8 mouse cellular contexts compared by ENCODE assay signal in the genomic region with DNA sequence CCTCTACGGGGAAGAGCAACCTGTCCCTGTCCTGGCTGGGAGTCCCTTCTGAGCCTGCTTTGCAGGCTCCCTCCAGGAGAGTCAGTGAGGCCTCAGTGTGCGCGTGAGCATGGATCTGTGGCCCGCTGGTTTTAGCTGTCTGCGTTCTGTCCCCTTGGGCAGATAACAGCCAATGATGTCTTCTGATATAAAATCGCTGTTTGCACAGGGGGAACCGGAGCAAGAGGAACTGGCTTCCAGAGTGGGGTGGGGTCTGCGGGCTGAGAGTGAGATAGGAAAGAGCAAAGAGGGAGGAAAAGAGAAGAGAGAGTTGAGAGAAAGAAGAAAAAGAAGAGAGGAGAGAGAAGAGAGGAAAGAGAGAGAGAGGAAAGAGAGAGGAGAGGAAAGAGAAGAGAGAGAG. TPM values are rescaled to one million over a fixed set of nuclear protein-coding genes. Genes with fewer than 3 reads are reported as not detected.
DNase-seq lines count a peak whose midpoint lies in the region; ATAC-seq and TF ChIP-seq lines count a peak whose summit lies in the region.

No protein-coding gene starts in this region.

- peaks cover 18% of the 10 kb centered on the region for H3K4me1 ChIP-seq in heart, embryonic 10.5 days
- peaks cover 0 to 5% of the 10 kb centered on the region in 2 experiments; a peak in 1 of 4 replicates for H3K4me1 ChIP-seq in ES-E14 (ENCODE audit: control insufficient read depth in 2 of 2, insufficient read depth in 2 of 2, low read length in 2 of 2, poor library complexity in 1 of 2)
- peaks cover 9% of the 10 kb centered on the region for H3K4me1 ChIP-seq in embryonic facial prominence, embryonic 15.5 days
- peaks cover 3% of the 10 kb centered on the region for H3K4me1 ChIP-seq in limb, embryonic 14.5 days (ENCODE audit: control insufficient read depth, insufficient read depth, low read length)

- WGBS in heart, embryonic 10.5 days = 23% methylated on average over 8 of the region's 8 CpGs
- WGBS in embryonic facial prominence, embryonic 15.5 days = 25% methylated on average over 8 of the region's 8 CpGs
- WGBS in limb, embryonic 14.5 days = 26% methylated on average over 8 of the region's 8 CpGs

- no peak for DNase-seq in heart, embryonic 10.5 days (ENCODE audit: low spot score)
- DNase-seq in heart, postnatal 4 days = no peak
- no peak for DNase-seq in ES-E14 (ENCODE audit: low read depth, low spot score)
- no peak for DNase-seq in limb, embryonic 14.5 days (ENCODE audit: low spot score)
- peak; percentile 8 for DNase-seq in retina, embryonic 14.5 days (ENCODE audit: low spot score)
- DNase-seq in ovary, postnatal 14 days (ENCODE audit: low spot score) = no peak
- DNase-seq in gastrocnemius, postnatal 14 days = no peak

- H3K9me3 ChIP-seq in heart, embryonic 10.5 days = peaks cover 3% of the 10 kb centered on the region; the same call in 1 of the 2 replicates
- no peaks in the 10 kb centered on the region for H3K9me3 ChIP-seq in ES-E14 (ENCODE audit: control insufficient read depth, insufficient read depth, low read depth, low read length)
- no peaks in the 10 kb centered on the region for H3K9me3 ChIP-seq in embryonic facial prominence, embryonic 15.5 days (replicated peaks)
- H3K9me3 ChIP-seq in limb, embryonic 14.5 days (ENCODE audit: control insufficient read depth, low read length) = no peaks in the 10 kb centered on the region

- TF ChIP-seq POLR2A in limb, embryonic 14.5 days (IDR thresholded peaks at IDR 0.05; ENCODE audit: borderline replicate concordance, extremely low read depth, insufficient read depth, insufficient read length) = no peak

- no peak overlapping the region for H3K9ac ChIP-seq in ES-E14 (ENCODE audit: insufficient read depth, low read depth, low read length, poor library complexity, severe bottlenecking)
- H3K9ac ChIP-seq in embryonic facial prominence, embryonic 15.5 days = 0 out of 2 replicates have a peak overlapping the region, but pooled peaks have one; percentile 62
- peak overlapping the region; percentile 78 for H3K9ac ChIP-seq in limb, embryonic 14.5 days (ENCODE audit: low read depth, low read length, severe bottlenecking)

- no peaks in the 10 kb centered on the region for H3K27me3 ChIP-seq in heart, embryonic 10.5 days (ENCODE audit: insufficient read depth, poor library complexity, severe bottlenecking)
- no peaks in the 10 kb centered on the region for H3K27me3 ChIP-seq in embryonic facial prominence, embryonic 15.5 days
- no peaks in the 10 kb centered on the region for H3K27me3 ChIP-seq in limb, embryonic 14.5 days (ENCODE audit: control insufficient read depth, insufficient read depth, low read length)

- in situ Hi-C loops in ES-E14 (cut with MboI; ENCODE audit: low sequenced_read_pairs in 2 of 2, unreplicated experiment in 2 of 2) = loop anchor here in 1 of 2 experiments (10.0 kb wide), 1 partner anchor 398 kb away; no protein-coding TSS in a partner anchor

- H3K4me3 ChIP-seq in heart, embryonic 10.5 days = peak overlapping the region; percentile 96
- H3K4me3 ChIP-seq in ES-E14 (ENCODE audit: insufficient read depth in 1 of 2, low read depth in 1 of 2, low read length in 2 of 2, poor library complexity in 1 of 2, severe bottlenecking in 1 of 2) = peak overlapping the region; percentile 67 to 73; a peak in 3 of 4 replicates
- H3K4me3 ChIP-seq in embryonic facial prominence, embryonic 15.5 days (replicated peaks) = peak overlapping the region; percentile 87
- H3K4me3 ChIP-seq in limb, embryonic 14.5 days (replicated peaks; ENCODE audit: low read length) = peak overlapping the region; percentile 80

- H3K36me3 ChIP-seq in heart, embryonic 10.5 days = peaks cover 21% of the 10 kb centered on the region
- H3K36me3 ChIP-seq in ES-E14 (ENCODE audit: control insufficient read depth, insufficient read depth, low read length, poor library complexity, severe bottlenecking) = peaks cover 2% of the 10 kb centered on the region; the same call in 1 of the 2 replicates
- peaks cover 18% of the 10 kb centered on the region for H3K36me3 ChIP-seq in embryonic facial prominence, embryonic 15.5 days
- peaks cover 17% of the 10 kb centered on the region for H3K36me3 ChIP-seq in limb, embryonic 14.5 days (ENCODE audit: control insufficient read depth, insufficient read depth, low read length)

- H3K4me2 ChIP-seq in embryonic facial prominence, embryonic 15.5 days (replicated peaks) = peak overlapping the region; percentile 94
- H3K4me2 ChIP-seq in limb, embryonic 14.5 days (replicated peaks; ENCODE audit: low read depth, low read length, severe bottlenecking) = peak overlapping the region; percentile 95

- peak overlapping the region; percentile 90 for H3K27ac ChIP-seq in heart, embryonic 10.5 days
- no peak overlapping the region for H3K27ac ChIP-seq in ES-E14 (ENCODE audit: insufficient read depth, low read depth, low read length, poor library complexity, severe bottlenecking)
- H3K27ac ChIP-seq in embryonic facial prominence, embryonic 15.5 days (replicated peaks) = peak overlapping the region; percentile 83; the same call in 1 of the 2 replicates
- no peak overlapping the region for H3K27ac ChIP-seq in limb, embryonic 14.5 days (replicated peaks; ENCODE audit: low read depth, low read length)

- intact Hi-C loops in gastrocnemius, postnatal 14 days (cut with DNase I; ENCODE audit: low total_unique reads) = loop anchor here (10.0 kb wide), 1 partner anchor 228 kb away; a partner anchor contains a TSS

- ATAC-seq in embryonic facial prominence, embryonic 15.5 days (ENCODE audit: insufficient number of reproducible peaks, low FRiP score, low TSS enrichment, low read depth) = no peak
- ATAC-seq in limb, embryonic 14.5 days (ENCODE audit: low FRiP score, low read depth) = no peak

TF ChIP-seq in ES-E14, 5 proteins besides CTCF, POLR2A, EP300 and RAD21:
- TF ChIP-seq CHD2 (IDR thresholded peaks at IDR 0.05; ENCODE audit: low read depth, low read length) (no peak), MAFK (IDR thresholded peaks at IDR 0.05; ENCODE audit: insufficient read depth, low read depth, low read length) (no peak), HCFC1 (IDR thresholded peaks at IDR 0.05; ENCODE audit: borderline replicate concordance, insufficient read depth, low read length) (no peak), ZC3H11A (IDR thresholded peaks at IDR 0.05; ENCODE audit: borderline replicate concordance, low read depth, low read length) (no peak)

RNA-seq across cellular contexts. Expression of a gene that starts 0.4 kb away (rescaled TPM):
- polyA plus RNA-seq in heart, embryonic 10.5 days (2016; fragmentation: Nextera tagmentation; extraction: Ambion mirVana) = 35.0 and 36.5 TPM in 2 replicates
- total RNA-seq in heart, postnatal 4 days (2021) = 10 to 100 TPM; 16.7 to 17.6 TPM
- total RNA-seq in ES-E14 (2012; rRNA removed) = 9.6 and 11.3 TPM in 2 replicates
- 32.6 and 36.3 TPM in 2 replicates for polyA plus RNA-seq in embryonic facial prominence, embryonic 15.5 days (2015; fragmentation: Nextera tagmentation; extraction: Ambion mirVana)
- 14.5 and 17.7 TPM in 2 replicates for polyA plus RNA-seq in limb, embryonic 14.5 days (2012; rRNA removed)
- polyA plus RNA-seq in limb, embryonic 14.5 days (2014; fragmentation: Nextera tagmentation; extraction: Ambion mirVana) = 31.1 and 31.7 TPM in 2 replicates
- 10 to 100 TPM in 1 of 2 experiments, 1 to 10 TPM in 1; 9.0 to 10.2 TPM for total RNA-seq in gastrocnemius, postnatal 14 days (2021)

RNA-seq across cellular contexts. Expression of a gene that starts 28.7 kb away (rescaled TPM):
- 14.0 and 16.6 TPM in 2 replicates for polyA plus RNA-seq in heart, embryonic 10.5 days (2016; fragmentation: Nextera tagmentation; extraction: Ambion mirVana)
- total RNA-seq in heart, postnatal 4 days (2021) = 100 to 1,000 TPM; 191 to 196 TPM
- total RNA-seq in ES-E14 (2012; rRNA removed) = 84.4 and 93.8 TPM in 2 replicates
- polyA plus RNA-seq in embryonic facial prominence, embryonic 15.5 days (2015; fragmentation: Nextera tagmentation; extraction: Ambion mirVana) = 32.8 and 33.5 TPM in 2 replicates
- polyA plus RNA-seq in limb, embryonic 14.5 days (2012; rRNA removed) = 273 and 297 TPM in 2 replicates
- 55.3 and 57.5 TPM in 2 replicates for polyA plus RNA-seq in limb, embryonic 14.5 days (2014; fragmentation: Nextera tagmentation; extraction: Ambion mirVana)
- 10 to 100 TPM; 57.3 to 65.1 TPM for total RNA-seq in gastrocnemius, postnatal 14 days (2021)

RNA-seq across cellular contexts. Expression of a gene that starts 43.6 kb away (rescaled TPM):
- 2.5 and 3.4 TPM in 2 replicates for polyA plus RNA-seq in heart, embryonic 10.5 days (2016; fragmentation: Nextera tagmentation; extraction: Ambion mirVana)
- total RNA-seq in heart, postnatal 4 days (2021) = 1 to 10 TPM; 5.6 to 5.8 TPM
- total RNA-seq in ES-E14 (2012; rRNA removed) = 0.63 and 0.67 TPM in 2 replicates
- 3.6 and 3.8 TPM in 2 replicates for polyA plus RNA-seq in embryonic facial prominence, embryonic 15.5 days (2015; fragmentation: Nextera tagmentation; extraction: Ambion mirVana)
- 3.7 and 5.2 TPM in 2 replicates for polyA plus RNA-seq in limb, embryonic 14.5 days (2012; rRNA removed)
- polyA plus RNA-seq in limb, embryonic 14.5 days (2014; fragmentation: Nextera tagmentation; extraction: Ambion mirVana) = 3.0 and 3.3 TPM in 2 replicates
- 1 to 10 TPM; 1.0 to 1.2 TPM for total RNA-seq in gastrocnemius, postnatal 14 days (2021)

RNA-seq across cellular contexts. Expression of a gene that starts 58.4 kb away (rescaled TPM):
- 100 and 119 TPM in 2 replicates for polyA plus RNA-seq in heart, embryonic 10.5 days (2016; fragmentation: Nextera tagmentation; extraction: Ambion mirVana)
- 10 to 100 TPM; 71.3 to 74.6 TPM for total RNA-seq in heart, postnatal 4 days (2021)
- total RNA-seq in ES-E14 (2012; rRNA removed) = 60.2 and 91.7 TPM in 2 replicates
- 109 and 115 TPM in 2 replicates for polyA plus RNA-seq in embryonic facial prominence, embryonic 15.5 days (2015; fragmentation: Nextera tagmentation; extraction: Ambion mirVana)
- polyA plus RNA-seq in limb, embryonic 14.5 days (2012; rRNA removed) = 78.5 and 92.2 TPM in 2 replicates
- 86.5 and 92.3 TPM in 2 replicates for polyA plus RNA-seq in limb, embryonic 14.5 days (2014; fragmentation: Nextera tagmentation; extraction: Ambion mirVana)
- total RNA-seq in gastrocnemius, postnatal 14 days (2021) = 10 to 100 TPM; 40.7 to 43.2 TPM

Comparison
In these comparisons a context has a peak if more than half of its experiments do, and no peak if none do; other contexts are left out.
1. H3K27ac ChIP-seq: peak in heart, embryonic 10.5 days (single experiment) and embryonic facial prominence, embryonic 15.5 days (single experiment); none in ES-E14 (single experiment) and limb, embryonic 14.5 days (single experiment).
2. Peak in every context shown above with its lines, with median percentiles within 50 percentile points of each other: H3K4me3 ChIP-seq.